ENCODE assay signal across 28 mouse cellular contexts in the genomic region with DNA sequence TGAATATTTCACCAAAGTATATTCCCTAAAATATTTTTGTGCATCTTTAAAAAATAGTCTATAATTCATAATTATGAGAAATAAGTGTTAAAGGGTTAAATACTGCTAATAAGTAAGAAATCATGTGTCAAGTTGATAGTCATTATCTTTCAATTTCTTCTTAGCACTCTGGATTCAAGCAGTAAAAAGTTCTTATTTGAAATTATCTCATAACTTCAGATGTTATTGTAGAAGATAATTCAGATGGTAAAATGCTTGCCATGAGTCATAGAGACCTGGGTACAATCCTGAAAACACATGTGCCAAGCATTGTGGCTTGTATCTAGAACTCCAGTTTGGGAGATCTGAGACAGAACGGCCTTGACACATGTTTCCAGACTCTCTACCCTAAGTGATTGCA.
"Had no signal": no experiment of that assay in that cellular context is flagged by ENCODE, and none has a peak within 500 bp of the region (broad histone marks: within the 10 kb centered on the region; RNA-seq: fewer than 3 reads in every experiment).

No protein-coding gene starts in this region.

- DNase-seq: left cerebral cortex, postnatal 4 days; liver; liver, embryonic 13.5 days; liver, postnatal 0 days; lung, adult 18-20 months; lung, adult 2 months; lung, embryonic 14.5 days; lung, postnatal 10 days; lung, postnatal 14 days; lung, postnatal 36 days; lung, postnatal 4 days; midbrain, embryonic 14.5 days had no signal

- H3K4me1 ChIP-seq: limb, embryonic 10.5 days; limb, embryonic 12.5 days; limb, embryonic 13.5 days; limb, embryonic 15.5 days; liver, embryonic 12.5 days; liver, embryonic 13.5 days; liver, embryonic 15.5 days; lung, embryonic 15.5 days; megakaryocyte, embryonic 14.5 days; midbrain, embryonic 10.5 days; midbrain, embryonic 12.5 days; midbrain, embryonic 13.5 days; midbrain, embryonic 15.5 days; neural tube, embryonic 12.5 days had no signal

- H3K27me3 ChIP-seq: limb, embryonic 12.5 days; limb, embryonic 13.5 days; limb, embryonic 15.5 days; liver, embryonic 12.5 days; liver, embryonic 13.5 days; liver, embryonic 15.5 days; lung, embryonic 15.5 days; megakaryocyte, embryonic 14.5 days; midbrain, embryonic 12.5 days; midbrain, embryonic 13.5 days; midbrain, embryonic 15.5 days; neural tube, embryonic 12.5 days had no signal

- H3K9ac ChIP-seq: limb, embryonic 12.5 days; limb, embryonic 13.5 days; limb, embryonic 15.5 days; liver, embryonic 12.5 days; liver, embryonic 13.5 days; liver, embryonic 14.5 days; liver, embryonic 15.5 days; liver, postnatal 0 days; lung, embryonic 14.5 days; lung, embryonic 15.5 days; midbrain, embryonic 12.5 days; midbrain, embryonic 13.5 days; midbrain, embryonic 15.5 days; neural tube, embryonic 12.5 days had no signal

- H3K4me3 ChIP-seq: limb, embryonic 10.5 days; limb, embryonic 12.5 days; limb, embryonic 13.5 days; limb, embryonic 15.5 days; liver, embryonic 12.5 days; liver, embryonic 13.5 days; liver, embryonic 15.5 days; lung, embryonic 15.5 days; megakaryocyte, embryonic 14.5 days; midbrain, embryonic 10.5 days; midbrain, embryonic 12.5 days; midbrain, embryonic 13.5 days; midbrain, embryonic 15.5 days; myocyte; neural tube, embryonic 12.5 days had no signal

- H3K36me3 ChIP-seq: limb, embryonic 10.5 days; limb, embryonic 12.5 days; limb, embryonic 13.5 days; limb, embryonic 15.5 days; liver, embryonic 12.5 days; liver, embryonic 13.5 days; liver, embryonic 15.5 days; lung, embryonic 15.5 days; midbrain, embryonic 10.5 days; midbrain, embryonic 12.5 days; midbrain, embryonic 13.5 days; midbrain, embryonic 15.5 days; neural tube, embryonic 12.5 days had no signal

- H3K9me3 ChIP-seq: limb, embryonic 10.5 days; limb, embryonic 12.5 days; limb, embryonic 13.5 days; limb, embryonic 15.5 days; liver, embryonic 12.5 days; liver, embryonic 13.5 days; liver, embryonic 15.5 days; lung, embryonic 15.5 days; megakaryocyte, embryonic 14.5 days; midbrain, embryonic 10.5 days; midbrain, embryonic 12.5 days; midbrain, embryonic 13.5 days; midbrain, embryonic 15.5 days; neural tube, embryonic 12.5 days had no signal

- H3K27ac ChIP-seq: limb, embryonic 10.5 days; limb, embryonic 12.5 days; limb, embryonic 13.5 days; limb, embryonic 15.5 days; liver, embryonic 12.5 days; liver, embryonic 13.5 days; liver, embryonic 14.5 days; liver, embryonic 15.5 days; lung, embryonic 15.5 days; macrophage; midbrain, embryonic 10.5 days; midbrain, embryonic 12.5 days; midbrain, embryonic 13.5 days; midbrain, embryonic 15.5 days; neural tube, embryonic 12.5 days had no signal
